Mouse (Mus musculus) right cerebral cortex, adult 2 months (tissue): ENCODE measurements around the gene Dner.

Source experiments
- DNase-seq, 2 experiments: peaks; one replicate each; pipeline ENCODE4 v3.0.0; 2021 to 2022; ENCODE audit warnings: low spot score in 2 of 2

Dner gene

GRCm38 (mm10) chr1:84449566-84450278 lies 246.3 kb downstream of the Dner start:
- no peak for DNase-seq

- DNase-seq: peak; percentile 46 to 49
These were observed 252.4 kb downstream of the Dner start for GRCm38 (mm10) chr1:84443640-84444039.

DNA sequence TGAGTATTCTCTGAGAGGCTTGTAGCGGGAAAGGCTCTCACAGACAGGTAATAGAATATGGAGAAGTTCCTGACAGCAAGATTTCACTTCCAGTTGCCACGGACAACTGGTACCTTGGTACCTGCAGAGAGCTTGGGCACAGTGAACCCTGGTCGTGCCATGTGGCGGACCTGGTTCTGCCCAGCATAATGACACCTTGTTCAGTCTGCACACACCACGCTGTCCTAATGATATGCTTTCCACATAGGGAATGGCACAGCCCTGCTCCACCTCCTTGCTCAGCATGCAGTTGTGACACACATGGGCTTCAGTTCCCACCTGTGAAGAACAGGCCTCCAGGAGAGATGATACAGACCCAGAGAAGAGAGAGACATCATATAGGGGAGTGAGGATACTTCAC lies 253.0 kb downstream of the Dner start:
- DNase-seq: no peak

DNA sequence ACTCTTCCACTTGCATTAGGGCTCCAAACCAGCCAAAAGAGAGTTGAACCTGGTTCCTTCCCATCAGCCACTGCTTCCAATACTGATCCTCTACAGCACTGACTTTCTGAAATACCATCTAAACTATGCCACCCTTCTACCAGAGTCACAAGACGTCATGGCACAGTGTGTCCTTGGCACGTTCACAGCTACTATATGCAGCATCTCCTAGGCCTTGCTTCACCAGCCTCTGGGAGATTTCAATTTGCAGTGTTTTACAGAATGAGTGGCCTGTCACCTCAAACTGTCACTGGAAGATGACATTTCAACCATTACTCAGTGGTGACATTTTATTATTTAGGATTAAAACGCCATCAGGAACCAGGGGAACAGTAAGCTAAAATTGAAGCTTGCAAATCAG lies 254.6 kb downstream of the Dner start:
- no peak for DNase-seq

DNA sequence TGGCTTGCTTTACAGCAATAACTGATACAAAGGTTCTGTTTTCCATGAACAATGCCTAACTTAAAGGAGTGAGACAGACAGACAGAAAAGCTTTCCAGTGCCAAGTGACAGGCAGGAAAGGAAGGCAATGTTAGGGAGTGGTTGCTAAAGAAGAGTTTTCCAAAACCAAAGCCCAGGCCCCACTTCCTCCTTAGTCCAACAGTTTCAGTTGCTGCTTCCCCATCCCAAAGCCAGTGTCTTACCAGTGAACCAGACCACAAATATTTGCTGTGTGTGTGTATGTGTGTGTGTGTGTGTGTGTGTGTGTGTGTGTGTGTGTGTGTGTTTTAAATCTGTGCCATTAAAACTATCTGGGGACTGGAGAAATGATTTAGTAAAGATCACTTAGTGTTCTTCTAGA lies 258.5 kb downstream of the Dner start:
- no peak for DNase-seq

DNA sequence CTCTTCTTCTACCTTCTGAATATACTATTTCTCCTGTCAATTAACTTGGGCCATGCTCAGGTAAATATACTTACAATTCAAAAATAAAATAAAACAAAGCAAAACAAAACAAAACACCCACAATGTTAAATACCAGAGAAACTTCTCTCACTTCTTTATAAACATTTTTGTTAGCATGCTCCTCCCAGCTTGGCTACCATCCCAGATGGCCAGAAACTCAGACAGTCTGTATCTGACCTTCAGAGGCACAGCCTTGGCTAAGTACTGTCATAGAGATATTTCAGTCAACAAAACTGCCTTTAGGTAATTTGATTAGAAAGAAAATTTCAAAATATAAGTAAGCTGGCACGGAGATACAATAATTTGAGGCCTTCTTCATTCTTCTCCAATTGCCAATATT lies 259.7 kb downstream of the Dner start:
- DNase-seq: no peak

GRCm38 (mm10) chr1:84433291-84433980 lies 262.6 kb downstream of the Dner start:
- DNase-seq: no peak

- DNase-seq: no peak
These were observed 263.7 kb downstream of the Dner start for GRCm38 (mm10) chr1:84432311-84432710.

DNA sequence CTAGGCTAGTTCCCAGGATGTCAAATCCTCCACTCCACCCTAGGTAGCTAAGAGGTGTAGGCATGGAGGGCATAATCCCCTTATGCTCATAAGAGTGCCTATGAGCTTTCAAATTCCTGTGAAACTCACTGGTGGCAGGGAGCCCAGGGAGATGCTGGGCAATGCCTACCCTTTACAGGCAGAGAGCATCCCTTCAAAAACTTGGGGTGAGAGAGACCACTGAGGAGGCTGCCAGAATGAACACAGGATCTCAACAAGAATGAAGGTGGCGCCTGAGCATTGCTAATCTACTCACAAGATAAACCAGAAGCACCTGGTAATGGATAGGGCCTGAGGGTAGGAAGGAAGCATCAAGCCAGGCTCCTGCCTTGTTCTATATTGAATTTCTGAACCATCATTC lies 267.7 kb downstream of the Dner start:
- no peak for DNase-seq

DNA sequence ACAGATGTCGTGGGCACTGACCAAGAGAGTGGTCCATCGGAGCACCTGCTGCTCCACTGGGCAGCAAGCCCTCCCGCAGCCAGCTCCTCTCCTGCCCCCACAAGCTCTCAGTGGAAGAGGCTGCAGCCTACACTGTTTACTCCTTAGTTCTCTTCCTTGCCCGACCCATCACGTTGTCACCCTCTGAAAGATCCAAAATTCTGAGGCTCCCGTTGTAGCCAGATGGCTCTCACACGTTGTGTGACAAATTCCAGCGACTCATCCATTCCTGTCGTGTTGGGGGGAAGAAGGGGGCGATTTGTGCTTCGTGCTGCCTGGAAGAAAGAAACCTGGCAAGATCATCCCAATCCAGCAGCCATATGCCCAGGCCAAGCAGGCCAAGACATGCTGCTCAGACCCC lies 268.3 kb downstream of the Dner start:
- peak; percentile 80 to 81 for DNase-seq

GRCm38 (mm10) chr1:84426679-84427078 lies 269.3 kb downstream of the Dner start:
- no peak for DNase-seq

DNA sequence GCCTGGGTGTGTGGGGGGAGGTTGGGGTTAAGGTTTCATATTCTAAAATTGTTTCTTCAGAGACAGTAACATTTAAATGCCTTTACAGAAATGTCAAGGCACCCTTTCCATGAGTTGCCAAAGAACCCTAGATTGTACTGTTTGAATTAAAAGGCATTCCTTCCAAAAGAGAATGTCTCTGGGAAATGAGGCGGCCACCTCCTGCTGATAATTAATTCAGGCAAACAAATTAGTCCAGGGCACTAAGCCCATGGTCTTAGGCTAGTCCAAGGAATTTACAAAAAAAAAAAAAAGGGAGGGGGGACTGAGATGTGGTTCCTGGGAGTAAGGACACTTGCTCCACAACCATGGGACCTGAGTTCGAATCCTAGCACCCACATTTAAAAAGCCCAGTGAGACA lies 273.1 kb downstream of the Dner start:
- DNase-seq: no peak

DNA sequence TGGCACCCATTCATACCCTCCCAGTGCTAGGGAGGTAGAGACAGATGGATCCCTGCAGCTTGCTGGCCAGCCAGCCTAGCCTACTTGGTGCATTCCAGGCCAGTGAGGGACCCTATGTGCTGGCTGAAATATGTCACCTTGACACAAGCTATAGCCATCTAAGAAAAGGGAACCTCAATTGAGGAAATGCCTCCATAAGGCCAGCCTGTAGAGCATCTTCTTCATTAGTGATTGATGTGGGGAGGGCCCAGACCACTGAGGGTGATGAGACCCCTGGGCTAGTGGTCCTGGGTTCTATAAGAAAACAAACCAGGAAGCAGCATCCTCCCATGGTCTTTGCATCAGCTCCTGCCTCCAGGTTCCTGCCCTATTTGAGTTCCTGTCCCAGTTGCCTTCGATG lies 274.2 kb downstream of the Dner start:
- DNase-seq: no peak

DNA sequence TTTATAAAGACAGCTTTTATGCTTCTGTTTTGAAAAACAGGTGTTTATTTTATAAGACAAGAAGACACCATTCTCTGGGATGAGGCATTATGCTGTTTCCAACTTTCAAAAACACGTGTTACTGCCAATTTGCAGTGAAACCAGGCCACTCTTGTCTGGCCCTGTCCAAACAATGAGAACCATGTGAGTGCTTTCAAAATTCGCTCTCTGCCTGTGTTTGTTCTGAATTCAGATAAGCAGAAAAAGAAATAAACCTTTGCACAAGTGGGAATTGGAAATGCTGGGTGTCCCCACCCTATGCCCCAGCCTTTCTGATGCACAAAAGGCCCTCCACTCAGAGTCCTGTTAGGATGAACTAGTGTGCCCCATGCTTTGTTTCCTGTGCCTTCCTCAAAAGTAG lies 276.6 kb downstream of the Dner start:
- no peak for DNase-seq

DNA sequence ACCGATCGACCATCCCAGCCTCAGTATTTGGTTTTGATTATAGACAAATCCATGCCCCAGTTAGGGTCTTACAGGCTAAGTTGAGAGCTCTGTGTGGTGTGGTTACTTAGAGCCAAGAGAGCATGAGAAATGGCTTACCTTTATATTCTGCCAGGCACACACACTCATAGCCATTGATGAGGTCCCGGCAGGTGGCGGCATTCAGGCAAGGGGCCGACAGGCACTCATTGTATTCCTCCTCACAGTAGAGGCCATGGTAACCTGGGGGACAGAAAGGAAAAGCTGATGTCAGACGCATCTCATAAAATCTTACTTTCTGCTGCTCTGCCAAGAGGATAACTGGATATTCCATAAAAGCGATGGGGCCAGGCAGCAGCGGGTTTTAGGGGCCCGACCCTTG lies 277.5 kb downstream of the Dner start:
- DNase-seq: no peak

DNA sequence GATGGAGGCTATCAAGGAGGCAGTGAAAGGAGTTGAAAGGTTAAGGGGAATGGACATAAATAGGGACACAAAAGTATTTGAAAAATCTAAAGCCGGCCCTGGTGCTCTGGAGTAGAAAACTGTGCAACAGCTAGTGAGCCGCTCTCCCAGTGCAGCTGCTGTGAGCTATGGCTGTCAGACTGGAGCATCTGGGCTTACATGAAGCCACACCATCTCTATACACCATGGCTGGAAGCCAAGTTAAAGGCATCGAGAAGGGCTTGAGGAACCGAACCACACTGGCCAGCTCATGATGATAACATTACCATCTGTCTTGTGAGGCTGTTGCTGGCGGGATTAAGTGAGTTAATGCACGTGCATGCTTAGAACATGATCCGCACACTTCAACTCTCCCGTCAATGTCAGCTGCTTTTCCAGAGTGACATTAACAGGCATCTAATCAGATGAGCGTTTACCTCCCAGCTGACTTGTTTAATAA lies 278.2 kb downstream of the Dner start:
- DNase-seq: no peak

- no peak for DNase-seq
These were observed 278.7 kb downstream of the Dner start for GRCm38 (mm10) chr1:84417276-84417675.

DNA sequence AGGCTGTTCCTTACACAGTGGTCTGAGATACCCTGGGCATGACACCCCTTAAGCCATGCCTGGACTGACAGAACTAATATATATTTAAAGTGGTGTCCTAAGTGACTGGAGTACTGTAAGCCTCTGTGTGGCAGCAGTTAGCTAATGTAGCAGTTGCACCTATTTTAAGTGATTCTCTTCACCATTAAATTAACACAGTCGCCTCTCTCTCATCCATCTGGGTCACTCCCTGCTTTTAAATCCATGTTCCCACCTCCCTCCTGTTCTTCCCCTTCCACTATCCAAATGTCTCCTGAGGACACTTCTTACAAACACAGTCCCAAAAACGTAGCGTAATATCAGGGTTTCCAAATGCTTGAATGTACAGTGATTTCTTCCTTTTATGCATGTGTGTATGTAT lies 281.6 kb downstream of the Dner start:
- DNase-seq: no peak

GRCm38 (mm10) chr1:84409514-84409913 lies 286.5 kb downstream of the Dner start:
- DNase-seq: no peak

DNA sequence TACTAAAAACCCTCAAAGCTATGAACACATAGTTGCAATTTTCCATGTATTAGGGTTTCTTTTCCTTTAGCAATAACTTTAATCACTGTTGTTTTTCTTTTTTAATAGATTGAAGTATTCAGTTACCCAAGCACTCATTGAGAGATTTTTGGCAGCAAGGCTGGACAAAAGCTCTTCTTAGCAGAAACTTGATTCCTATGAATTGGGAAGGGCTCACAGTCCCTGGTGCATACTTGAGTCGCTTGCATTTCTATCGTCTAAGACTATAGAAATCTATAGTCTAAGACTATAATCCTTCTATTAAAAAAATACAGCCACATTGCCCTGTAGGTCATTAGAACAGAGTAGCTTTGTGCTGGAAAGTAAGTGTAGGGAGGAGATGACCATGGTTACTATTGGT lies 287.1 kb downstream of the Dner start:
- DNase-seq: no peak

DNA sequence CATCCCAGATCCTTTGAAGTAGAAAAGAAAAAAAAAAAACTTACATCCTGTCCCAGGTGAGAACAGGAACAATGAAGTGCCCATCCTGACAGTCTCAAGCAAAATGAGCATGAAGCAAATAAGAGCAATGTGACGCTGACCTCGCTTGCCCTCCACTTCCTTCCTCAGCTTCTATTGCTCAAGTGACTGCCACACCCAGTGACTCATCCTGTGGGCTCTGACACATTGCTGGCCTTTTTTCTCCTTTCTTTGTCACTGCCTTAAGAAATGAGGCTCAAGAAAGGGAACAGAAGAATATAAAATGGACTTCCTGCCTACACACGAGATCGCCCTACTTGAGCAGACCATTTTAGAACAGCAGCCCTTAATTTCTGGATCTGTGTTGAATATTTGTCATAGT lies 289.1 kb downstream of the Dner start:
- no peak for DNase-seq

- no peak for DNase-seq
These were observed 290.3 kb downstream of the Dner start for GRCm38 (mm10) chr1:84405551-84406290.

DNA sequence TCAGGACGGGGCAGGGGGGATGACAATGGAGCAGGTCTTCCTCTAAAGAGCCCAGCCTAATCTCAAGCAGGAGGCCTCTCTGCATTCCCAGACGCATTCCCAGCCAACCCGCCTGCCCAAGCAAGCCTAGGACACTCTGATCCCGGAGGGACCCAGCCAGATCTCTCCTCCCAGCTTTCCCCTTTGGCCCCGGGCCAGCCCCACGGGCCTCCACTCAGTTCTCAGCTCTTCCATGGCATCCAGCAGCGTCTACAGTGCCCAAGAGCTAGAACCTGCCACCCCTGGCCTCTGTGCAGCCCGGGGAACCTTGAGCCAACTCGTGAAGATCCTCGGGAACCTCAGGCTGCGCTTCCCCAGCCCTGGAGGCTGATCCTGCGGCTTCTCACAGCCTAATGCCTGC lies 291.1 kb downstream of the Dner start:
- DNase-seq: no peak
